ENCODE assay signal across 9 mouse cellular contexts in the genomic region with DNA sequence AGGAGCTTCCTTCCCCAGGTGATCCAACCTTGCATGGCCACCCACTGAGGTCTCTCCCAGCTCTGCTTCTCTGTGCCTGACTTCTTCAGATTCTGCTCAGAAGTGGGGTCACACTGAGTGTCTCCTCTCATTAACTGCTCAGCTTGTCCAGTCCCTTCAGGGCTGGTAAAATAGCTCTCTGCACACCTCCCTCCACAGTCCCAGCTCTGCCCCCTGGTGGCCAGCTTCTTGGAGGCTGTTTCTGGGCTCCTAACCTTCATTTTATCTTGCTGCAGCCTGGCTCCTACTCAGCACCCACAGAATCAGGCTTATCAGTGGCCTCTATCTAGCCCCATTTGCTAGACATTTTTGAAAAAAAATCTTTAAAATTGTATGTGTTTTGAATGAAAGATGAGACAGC. TPM values are rescaled to one million over a fixed set of nuclear protein-coding genes. Genes with fewer than 3 reads are reported as not detected.
DNase-seq lines count a peak whose midpoint lies in the region; ATAC-seq lines count a peak whose summit lies in the region.
"Had no signal": no experiment of that assay in that cellular context is flagged by ENCODE, and none has a peak within 500 bp of the region (broad histone marks: within the 10 kb centered on the region; RNA-seq: fewer than 3 reads in every experiment).

No protein-coding gene starts in this region.

- no peaks in the 10 kb centered on the region for H3K9me3 ChIP-seq in heart, embryonic 11.5 days (replicated peaks; ENCODE audit: control insufficient read depth, low read length)
- no peaks in the 10 kb centered on the region for H3K9me3 ChIP-seq in hindbrain, embryonic 14.5 days (ENCODE audit: control insufficient read depth, low read length)
- no peaks in the 10 kb centered on the region for H3K9me3 ChIP-seq in midbrain, embryonic 12.5 days

- H3K9ac ChIP-seq in heart, embryonic 11.5 days (ENCODE audit: low read depth, low read length), result no peak overlapping the region
- no peak overlapping the region for H3K9ac ChIP-seq in hindbrain, embryonic 14.5 days
- no peak overlapping the region for H3K9ac ChIP-seq in midbrain, embryonic 12.5 days (replicated peaks)

- no peak overlapping the region for H3K27ac ChIP-seq in heart, embryonic 11.5 days (ENCODE audit: low read depth, low read length)
- H3K27ac ChIP-seq in hindbrain, embryonic 14.5 days, result no peak overlapping the region
- H3K27ac ChIP-seq in midbrain, embryonic 12.5 days (replicated peaks), result no peak overlapping the region

- no peaks in the 10 kb centered on the region for H3K4me1 ChIP-seq in heart, embryonic 11.5 days (ENCODE audit: control insufficient read depth, insufficient read depth, low read length)
- H3K4me1 ChIP-seq in hindbrain, embryonic 14.5 days (replicated peaks; ENCODE audit: control insufficient read depth, insufficient read depth, low read length), result no peaks in the 10 kb centered on the region; the same call in 1 of the 2 replicates
- H3K4me1 ChIP-seq in midbrain, embryonic 12.5 days, result 0 out of 2 replicates have a peak, but pooled peaks cover under 1% of the 10 kb centered on the region

- peak; percentile 64 to 80 for DNase-seq in heart, postnatal 10 days
- peak; percentile 24 for DNase-seq in adrenal gland, adult 8-10 months
- peak; percentile 77 for DNase-seq in embryo, embryonic 10.5 days (ENCODE audit: low spot score)
- peak; percentile 56 for DNase-seq in hindbrain, embryonic 14.5 days (ENCODE audit: low spot score)
- DNase-seq in layer of hippocampus, postnatal 14 days (ENCODE audit: low spot score in 2 of 2), result peak; percentile 32 to 49
- DNase-seq in thymus, postnatal 25 days, result peak; percentile 46

- peaks cover 2% of the 10 kb centered on the region for H3K27me3 ChIP-seq in heart, embryonic 11.5 days (ENCODE audit: control insufficient read depth, insufficient read depth, low read length)
- peaks cover 4% of the 10 kb centered on the region; the same call in 1 of the 2 replicates for H3K27me3 ChIP-seq in hindbrain, embryonic 14.5 days (ENCODE audit: control insufficient read depth, insufficient read depth, low read length)
- peaks cover 16% of the 10 kb centered on the region for H3K27me3 ChIP-seq in midbrain, embryonic 12.5 days

- H3K4me3 ChIP-seq in heart, embryonic 11.5 days (ENCODE audit: low read depth, low read length), result no peak overlapping the region
- H3K4me3 ChIP-seq in hindbrain, embryonic 14.5 days (replicated peaks; ENCODE audit: low read length), result no peak overlapping the region
- no peak overlapping the region for H3K4me3 ChIP-seq in midbrain, embryonic 12.5 days

- ATAC-seq in heart, embryonic 11.5 days (replicated peaks; ENCODE audit: insufficient number of reproducible peaks, low FRiP score, low TSS enrichment), result no peak
- ATAC-seq in hindbrain, embryonic 14.5 days (ENCODE audit: low FRiP score), result no peak
- peak; percentile 29; the same call in 1 of the 2 replicates for ATAC-seq in midbrain, embryonic 12.5 days (ENCODE audit: low FRiP score, low read depth)

- H3K4me2 ChIP-seq in heart, embryonic 11.5 days, result no peak overlapping the region
- H3K4me2 ChIP-seq in hindbrain, embryonic 14.5 days (replicated peaks), result no peak overlapping the region
- H3K4me2 ChIP-seq in midbrain, embryonic 12.5 days (replicated peaks), result no peak overlapping the region

- no peaks in the 10 kb centered on the region for H3K36me3 ChIP-seq in heart, embryonic 11.5 days (ENCODE audit: control insufficient read depth, insufficient read depth, low read length)
- H3K36me3 ChIP-seq in hindbrain, embryonic 14.5 days (replicated peaks; ENCODE audit: control insufficient read depth, insufficient read depth), result no peaks in the 10 kb centered on the region
- H3K36me3 ChIP-seq in midbrain, embryonic 12.5 days, result no peaks in the 10 kb centered on the region

- intact Hi-C loops in heart, postnatal 10 days (cut with DNase I), result loop anchor here (2.0 to 10.0 kb wide), 3 partner anchors 194 to 558 kb away; no protein-coding TSS in a partner anchor

RNA-seq across cellular contexts. Expression of a gene that starts 6.4 kb away (rescaled TPM):
- total RNA-seq in heart, postnatal 10 days (2021), result under 1 TPM in 1 of 2 experiments, not detected in 1; 0.29 TPM
- polyA plus RNA-seq in heart, embryonic 11.5 days (2014; fragmentation: Nextera tagmentation; extraction: Ambion mirVana), result 0.15 TPM in 1 of 2 replicates, not detected in the other
- 10 to 100 TPM in 3 of 4 experiments, 1 to 10 TPM in 1; 9.9 to 17.6 (median 12.3) TPM for total RNA-seq in adrenal gland, adult 8-10 months (2022)
- 0.43 and 0.86 TPM in 2 replicates for polyA plus RNA-seq in hindbrain, embryonic 14.5 days (2014; fragmentation: Nextera tagmentation; extraction: Ambion mirVana)
- total RNA-seq in layer of hippocampus, postnatal 14 days (2021), result 1 to 10 TPM; 2.0 to 2.4 TPM
- 0.73 and 0.87 TPM in 2 replicates for polyA plus RNA-seq in midbrain, embryonic 12.5 days (2016; fragmentation: Nextera tagmentation; extraction: Ambion mirVana)
- polyA plus RNA-seq: liver, embryonic 16.5 days had no signal

RNA-seq across cellular contexts. Expression of a gene that starts 16.1 kb away (rescaled TPM):
- not detected for total RNA-seq in heart, postnatal 10 days (2021)
- polyA plus RNA-seq in heart, embryonic 11.5 days (2014; fragmentation: Nextera tagmentation; extraction: Ambion mirVana), result 0.17 TPM in 1 of 2 replicates, not detected in the other
- under 1 TPM in 2 of 4 experiments, not detected in 2; 0.15 to 0.22 TPM for total RNA-seq in adrenal gland, adult 8-10 months (2022)
- polyA plus RNA-seq in hindbrain, embryonic 14.5 days (2014; fragmentation: Nextera tagmentation; extraction: Ambion mirVana), result 0.32 and 0.48 TPM in 2 replicates
- 1 to 10 TPM in 1 of 2 experiments, under 1 TPM in 1; 0.90 to 1.1 TPM for total RNA-seq in layer of hippocampus, postnatal 14 days (2021)
- polyA plus RNA-seq in midbrain, embryonic 12.5 days (2016; fragmentation: Nextera tagmentation; extraction: Ambion mirVana), result 0.10 and 0.18 TPM in 2 replicates
- polyA plus RNA-seq: liver, embryonic 16.5 days had no signal

Comparison
In these comparisons a context has a peak if more than half of its experiments do, and no peak if none do; other contexts are left out.
1. DNase-seq: peak in every context shown above with its lines; median percentile 77 in embryo, embryonic 10.5 days; 72 in heart, postnatal 10 days; 56 in hindbrain, embryonic 14.5 days; 46 in thymus, postnatal 25 days; 40 in layer of hippocampus, postnatal 14 days; 24 in adrenal gland, adult 8-10 months.